Mouse (Mus musculus): ENCODE measurements at regions not wholly inside any gene's neighbourhood (a gene's known extent, or its start where the extent isn't known, plus 50 kb on each side); places are given as distances from the start of the nearest gene placed in this dataset.

GRCm38 (mm10) chr14:73913756-73914448, 252.9 kb downstream of the Gm21750 start:
- no peak overlapping the region for H3K27ac ChIP-seq (ENCODE audit: control insufficient read depth, low read depth, low read length)
- DNase-seq (ENCODE audit: low read depth, low spot score): no peak
- no peaks in the 10 kb centered on the region for H3K4me1 ChIP-seq (ENCODE audit: control insufficient read depth in 1 of 2, insufficient read depth in 2 of 2, low read length in 2 of 2)
- H3K9ac ChIP-seq (ENCODE audit: control insufficient read depth, low read depth, low read length, poor library complexity, severe bottlenecking): no peak overlapping the region
- H3K79me2 ChIP-seq (ENCODE audit: control insufficient read depth, insufficient read depth, low read length, poor library complexity): no peaks in the 10 kb centered on the region
- no peaks in the 10 kb centered on the region for H3K9me3 ChIP-seq (replicated peaks; ENCODE audit: insufficient read depth, low read length)
- H3K27me3 ChIP-seq (ENCODE audit: control insufficient read depth in 1 of 2, insufficient read depth in 2 of 2, low read length in 2 of 2): peaks cover 0 to 1% of the 10 kb centered on the region in 2 experiments; a peak in 1 of 4 replicates
- H3K4me3 ChIP-seq (ENCODE audit: control insufficient read depth in 1 of 2, insufficient read depth in 1 of 2, low read depth in 2 of 2, low read length in 2 of 2): no peak overlapping the region
- TF ChIP-seq ELF1 (IDR thresholded peaks at IDR 0.05; ENCODE audit: low read depth, low read length) (no peak), BHLHE40 (IDR thresholded peaks at IDR 0.05; ENCODE audit: borderline replicate concordance, low read depth, low read length) (no peak)
- H3K36me3 ChIP-seq (ENCODE audit: control insufficient read depth in 1 of 2, insufficient read depth in 2 of 2, low read length in 2 of 2): no peaks in the 10 kb centered on the region

GRCm38 (mm10) chr14:73915990-73916389, 255.0 kb downstream of the Gm21750 start:
- Histone ChIP-seq H3K79me2 (ENCODE audit: control insufficient read depth, insufficient read depth, low read length, poor library complexity) (no peaks in the 10 kb centered on the region), H3K4me1 (ENCODE audit: control insufficient read depth in 1 of 2, insufficient read depth in 2 of 2, low read length in 2 of 2) (no peaks in the 10 kb centered on the region), H3K4me3 (ENCODE audit: control insufficient read depth in 1 of 2, insufficient read depth in 1 of 2, low read depth in 2 of 2, low read length in 2 of 2) (no peak overlapping the region), H3K27me3 (ENCODE audit: control insufficient read depth in 1 of 2, insufficient read depth in 2 of 2, low read length in 2 of 2) (no peaks in the 10 kb centered on the region), H3K36me3 (ENCODE audit: control insufficient read depth in 1 of 2, insufficient read depth in 2 of 2, low read length in 2 of 2) (no peaks in the 10 kb centered on the region), H3K9me3 (replicated peaks; ENCODE audit: insufficient read depth, low read length) (no peaks in the 10 kb centered on the region), H3K27ac (ENCODE audit: control insufficient read depth, low read depth, low read length) (no peak overlapping the region), H3K9ac (ENCODE audit: control insufficient read depth, low read depth, low read length, poor library complexity, severe bottlenecking) (no peak overlapping the region)
- TF ChIP-seq NELFE (IDR thresholded peaks at IDR 0.05; ENCODE audit: low read depth, low read length) (no peak), TCF12 (IDR thresholded peaks at IDR 0.05; ENCODE audit: low read depth, low read length) (no peak), USF2 (IDR thresholded peaks at IDR 0.05; ENCODE audit: borderline replicate concordance in 1 of 2, insufficient read depth in 1 of 2, low read depth in 1 of 2, low read length in 2 of 2) (no peak), E2F4 (IDR thresholded peaks at IDR 0.05; ENCODE audit: borderline replicate concordance, low read depth, low read length) (no peak), MXI1 (IDR thresholded peaks at IDR 0.05; ENCODE audit: low read depth, low read length) (no peak), RCOR1 (IDR thresholded peaks at IDR 0.05; ENCODE audit: low read depth, low read length) (no peak), UBTF (IDR thresholded peaks at IDR 0.05; ENCODE audit: borderline replicate concordance, insufficient read depth, low read depth, low read length) (no peak), MAX (IDR thresholded peaks at IDR 0.05; ENCODE audit: low read length) (no peak), MEF2A (IDR thresholded peaks at IDR 0.05; ENCODE audit: extremely low read depth, insufficient replicate concordance, low read depth, low read length, poor library complexity, severe bottlenecking) (no peak), ZKSCAN1 (IDR thresholded peaks at IDR 0.05; ENCODE audit: low read depth, low read length) (no peak), ELF1 (IDR thresholded peaks at IDR 0.05; ENCODE audit: low read depth, low read length) (no peak), BHLHE40 (IDR thresholded peaks at IDR 0.05; ENCODE audit: borderline replicate concordance, low read depth, low read length) (no peak), EP300 (IDR thresholded peaks at IDR 0.05; ENCODE audit: low read depth in 1 of 2, low read length in 2 of 2) (no peak), KAT2A (conservative IDR thresholded peaks at IDR 0.05; ENCODE audit: low read depth, low read length) (no peak), USF1 (IDR thresholded peaks at IDR 0.05; ENCODE audit: low read depth, low read length) (no peak), POLR2A (IDR thresholded peaks at IDR 0.05; ENCODE audit: control insufficient read depth in 1 of 2, insufficient read depth in 1 of 2, low read depth in 1 of 2, low read length in 2 of 2, poor library complexity in 1 of 2) (no peak)
- no peak for DNase-seq (ENCODE audit: low read depth, low spot score)

All from MEL (cell line).